In the genomic region with DNA sequence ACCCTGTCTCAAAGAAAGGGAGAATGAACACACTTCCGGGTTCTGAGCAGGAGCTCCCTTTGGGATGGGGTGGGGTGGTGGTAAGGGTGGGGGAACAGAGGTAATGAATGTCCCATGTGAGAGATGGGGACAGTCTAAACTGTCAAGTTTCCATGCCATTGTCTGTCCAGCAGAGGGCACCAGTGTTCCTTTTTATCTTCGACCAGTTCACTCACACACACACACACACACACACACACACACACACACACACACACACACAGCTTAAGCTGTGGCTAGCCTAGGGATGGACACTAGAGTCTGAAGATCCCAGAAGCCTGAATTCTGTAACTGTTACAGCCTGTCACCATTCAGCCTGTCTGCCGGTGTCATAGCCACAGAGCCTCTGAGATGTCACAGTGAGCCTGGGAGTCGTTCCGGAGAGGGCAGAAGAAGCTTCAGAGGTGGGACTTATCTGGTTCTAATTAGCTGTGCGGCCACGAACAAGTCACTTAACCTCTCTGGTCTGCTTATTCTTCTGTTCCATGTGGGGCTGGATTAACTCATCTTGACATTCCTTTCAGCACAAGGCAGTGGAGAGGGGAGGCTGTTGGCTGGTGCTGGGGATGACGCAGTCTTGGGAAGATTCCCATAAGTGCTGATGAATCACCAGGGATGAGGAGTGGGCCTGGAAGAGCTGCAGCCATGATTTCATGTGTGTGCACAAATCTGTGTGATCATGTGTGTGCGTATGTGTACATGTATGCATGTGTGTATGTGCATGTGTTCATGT, we compare ENCODE assay signal across 8 mouse cellular contexts.
A peak's percentile ranks its signal among the peaks of the same experiment; 100 is the strongest.
DNase-seq lines count a peak whose midpoint lies in the region; ATAC-seq and TF ChIP-seq lines count a peak whose summit lies in the region.

No protein-coding gene starts in this region.

- no peaks in the 10 kb centered on the region for H3K4me1 ChIP-seq in liver, adult 2 months (ENCODE audit: control insufficient read depth, insufficient read depth, low read length)
- H3K4me1 ChIP-seq in liver, embryonic 12.5 days: no peaks in the 10 kb centered on the region
- no peaks in the 10 kb centered on the region for H3K4me1 ChIP-seq in embryonic facial prominence, embryonic 11.5 days (ENCODE audit: control insufficient read depth, insufficient read depth, low read length)

- H3K79me2 ChIP-seq in liver, adult 2 months (ENCODE audit: control insufficient read depth, insufficient read depth, low read length): no peaks in the 10 kb centered on the region

- H3K9me3 ChIP-seq in liver, embryonic 12.5 days (replicated peaks): no peaks in the 10 kb centered on the region
- no peaks in the 10 kb centered on the region for H3K9me3 ChIP-seq in embryonic facial prominence, embryonic 11.5 days (replicated peaks; ENCODE audit: control insufficient read depth, low read length)

- WGBS in liver, adult 2 months: 41% methylated on average over 9 of the region's 9 CpGs
- 32% methylated on average over 9 of the region's 9 CpGs for WGBS in liver, embryonic 12.5 days (ENCODE audit: insufficient replicate concordance)
- WGBS in embryonic facial prominence, embryonic 11.5 days: 28% methylated on average over 9 of the region's 9 CpGs

- no peak overlapping the region for H3K4me3 ChIP-seq in liver, adult 2 months (ENCODE audit: insufficient read depth, low read depth, low read length)
- H3K4me3 ChIP-seq in liver, embryonic 12.5 days: no peak overlapping the region
- no peak overlapping the region for H3K4me3 ChIP-seq in embryonic facial prominence, embryonic 11.5 days (ENCODE audit: low read depth, low read length)

- no peaks in the 10 kb centered on the region for H3K27me3 ChIP-seq in liver, adult 2 months (ENCODE audit: control insufficient read depth, insufficient read depth, low read length)
- H3K27me3 ChIP-seq in liver, embryonic 12.5 days (replicated peaks): no peaks in the 10 kb centered on the region
- no peaks in the 10 kb centered on the region for H3K27me3 ChIP-seq in embryonic facial prominence, embryonic 11.5 days (ENCODE audit: control insufficient read depth, insufficient read depth, low read length)

- no peak overlapping the region for H3K4me2 ChIP-seq in liver, embryonic 12.5 days
- no peak overlapping the region for H3K4me2 ChIP-seq in embryonic facial prominence, embryonic 11.5 days (ENCODE audit: low read depth, low read length)

- ATAC-seq in liver, embryonic 12.5 days: no peak
- ATAC-seq in embryonic facial prominence, embryonic 11.5 days (replicated peaks; ENCODE audit: insufficient number of reproducible peaks, low FRiP score, low TSS enrichment, low read depth): peak; percentile 37; the same call in 1 of the 2 replicates

- no peak overlapping the region for H3K9ac ChIP-seq in liver, adult 2 months (ENCODE audit: low read depth, low read length)
- H3K9ac ChIP-seq in liver, embryonic 12.5 days: no peak overlapping the region
- H3K9ac ChIP-seq in embryonic facial prominence, embryonic 11.5 days (replicated peaks; ENCODE audit: low read length): no peak overlapping the region

- TF ChIP-seq POLR2A in liver, adult 2 months (IDR thresholded peaks at IDR 0.05; ENCODE audit: extremely low read depth, insufficient read depth, low read length): no peak

- peak; percentile 49 for DNase-seq in liver, adult 2 months (ENCODE audit: extremely low read depth, low read depth, low spot score)
- DNase-seq in adipocyte (ENCODE audit: low spot score): peak; percentile 62
- DNase-seq in embryonic facial prominence, embryonic 11.5 days (ENCODE audit: low spot score): peak; percentile 80
- DNase-seq in kidney, postnatal 10 days: peak; percentile 84
- DNase-seq in lung, postnatal 10 days: peak; percentile 87
- peak; percentile 73 for DNase-seq in right cerebral cortex, postnatal 14 days
- DNase-seq in ovary, adult 18-20 months (ENCODE audit: low spot score): no peak

- H3K36me3 ChIP-seq in liver, adult 2 months (ENCODE audit: control insufficient read depth, insufficient read depth, low read length): no peaks in the 10 kb centered on the region
- no peaks in the 10 kb centered on the region for H3K36me3 ChIP-seq in liver, embryonic 12.5 days
- H3K36me3 ChIP-seq in embryonic facial prominence, embryonic 11.5 days (replicated peaks; ENCODE audit: control insufficient read depth, insufficient read depth, low read depth, low read length): no peaks in the 10 kb centered on the region

- no peak overlapping the region for H3K27ac ChIP-seq in liver, adult 2 months (replicated peaks; ENCODE audit: insufficient read depth, low read depth, low read length)
- H3K27ac ChIP-seq in liver, embryonic 12.5 days: no peak overlapping the region
- H3K27ac ChIP-seq in embryonic facial prominence, embryonic 11.5 days (replicated peaks; ENCODE audit: low read depth, low read length): no peak overlapping the region

- TF ChIP-seq CTCF in liver, adult 2 months (IDR thresholded peaks at IDR 0.05; ENCODE audit: low read depth, low read length): peak; percentile 44; the same call in 1 of the 2 replicates
